Mouse (Mus musculus) splenic B cell, adult 2 months (primary cell): ENCODE data around the gene Edar.
"Not testable (repeated sequence)": the region's sequence is repeated elsewhere in the genome, so short reads cannot be mapped to it uniquely, and the experiment has no call there.

Experiments
- DNase-seq: peaks from one replicate; pipeline ENCODE4 v3.0.0-alpha.2; 2011; ENCODE audit warnings: low read depth, low spot score
- H3K27me3 ChIP-seq: 2 replicates; pipeline ENCODE4 v1.6.1; 2012; ENCODE audit warnings: mild to moderate bottlenecking, low read length, moderate library complexity, mixed read lengths; ENCODE audit not compliant: control insufficient read depth, poor library complexity, insufficient read depth, severe bottlenecking
- H3K36me3 ChIP-seq: 2 replicates; pipeline ENCODE4 v1.6.1; 2012; ENCODE audit warnings: mild to moderate bottlenecking, low read length, moderate library complexity, mixed read lengths; ENCODE audit not compliant: control insufficient read depth, poor library complexity, insufficient read depth, severe bottlenecking

Edar gene

DNA sequence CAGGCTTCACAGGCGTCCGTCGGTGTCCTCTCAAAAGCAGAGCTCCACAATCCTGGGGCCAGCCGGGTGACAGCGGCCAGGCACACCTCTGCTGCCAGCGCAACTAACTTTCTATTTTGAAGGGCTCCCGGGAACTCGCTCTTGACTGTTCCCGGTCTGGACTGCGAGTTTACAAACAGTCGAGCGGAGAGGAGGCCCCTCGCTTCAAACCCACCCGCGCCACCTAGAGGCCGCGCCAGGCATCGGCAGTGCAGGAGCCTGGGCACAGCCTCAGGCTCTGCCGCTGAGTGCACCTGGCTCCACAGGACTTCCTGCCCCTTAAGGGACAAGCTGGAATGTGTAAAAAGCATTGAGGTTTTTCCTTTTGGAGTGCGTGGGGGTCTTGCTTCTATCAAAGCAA, at the start of gene Edar:
Gene Edar, minus strand, starts transcription at position 122 of the 400 bp plus-strand sequence.
- DNase-seq = peak; percentile 45
- H3K36me3 ChIP-seq = no peaks in the 10 kb centered on the region
- no peaks in the 10 kb centered on the region for H3K27me3 ChIP-seq

DNA sequence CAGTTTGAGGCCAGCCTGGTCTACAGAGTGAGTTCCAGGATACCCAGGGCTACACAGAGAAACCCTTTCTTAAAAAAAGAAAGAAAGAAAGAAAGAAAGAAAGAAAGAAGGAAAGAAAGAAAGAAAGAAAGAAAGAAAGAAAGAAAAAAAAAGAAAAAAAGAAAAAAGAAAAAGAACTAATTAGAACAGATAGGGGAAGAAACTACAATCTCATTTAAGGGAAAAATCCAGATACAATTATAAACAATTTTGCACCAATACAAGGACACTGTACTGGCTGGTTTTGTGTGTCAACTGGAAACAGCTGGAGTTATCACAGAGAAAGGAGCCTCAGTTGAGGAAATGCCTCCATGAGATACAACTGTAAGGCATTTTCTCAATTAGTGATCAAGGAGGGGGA, 42.7 kb upstream of the Edar start, which contains the start of gene Gm17542:
Gene Gm17542, minus strand, starts transcription at position 101 of the 400 bp plus-strand sequence.
- DNase-seq, H3K27me3 ChIP-seq, H3K36me3 ChIP-seq: not testable (repeated sequence)

DNA sequence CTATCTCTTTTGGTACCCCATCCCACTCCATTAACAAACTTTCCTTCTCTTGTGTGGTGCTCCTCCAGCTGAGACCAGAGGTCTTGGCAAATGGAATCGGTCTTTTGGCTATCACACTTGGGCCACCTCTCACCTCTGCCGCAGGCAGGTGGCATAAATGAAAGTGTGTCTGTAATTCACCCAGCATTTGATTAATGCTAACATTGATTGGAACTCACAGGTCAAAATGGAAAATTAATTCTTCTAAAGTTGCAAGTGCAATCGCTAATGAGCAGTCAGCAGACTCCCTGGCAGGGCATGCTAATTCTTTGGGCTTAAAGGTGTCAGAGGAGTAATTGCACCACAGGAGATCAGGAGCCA, 39.3 kb upstream of the Edar start:
- H3K36me3 ChIP-seq = no peaks in the 10 kb centered on the region
- H3K27me3 ChIP-seq = no peaks in the 10 kb centered on the region
- DNase-seq = no peak

DNA sequence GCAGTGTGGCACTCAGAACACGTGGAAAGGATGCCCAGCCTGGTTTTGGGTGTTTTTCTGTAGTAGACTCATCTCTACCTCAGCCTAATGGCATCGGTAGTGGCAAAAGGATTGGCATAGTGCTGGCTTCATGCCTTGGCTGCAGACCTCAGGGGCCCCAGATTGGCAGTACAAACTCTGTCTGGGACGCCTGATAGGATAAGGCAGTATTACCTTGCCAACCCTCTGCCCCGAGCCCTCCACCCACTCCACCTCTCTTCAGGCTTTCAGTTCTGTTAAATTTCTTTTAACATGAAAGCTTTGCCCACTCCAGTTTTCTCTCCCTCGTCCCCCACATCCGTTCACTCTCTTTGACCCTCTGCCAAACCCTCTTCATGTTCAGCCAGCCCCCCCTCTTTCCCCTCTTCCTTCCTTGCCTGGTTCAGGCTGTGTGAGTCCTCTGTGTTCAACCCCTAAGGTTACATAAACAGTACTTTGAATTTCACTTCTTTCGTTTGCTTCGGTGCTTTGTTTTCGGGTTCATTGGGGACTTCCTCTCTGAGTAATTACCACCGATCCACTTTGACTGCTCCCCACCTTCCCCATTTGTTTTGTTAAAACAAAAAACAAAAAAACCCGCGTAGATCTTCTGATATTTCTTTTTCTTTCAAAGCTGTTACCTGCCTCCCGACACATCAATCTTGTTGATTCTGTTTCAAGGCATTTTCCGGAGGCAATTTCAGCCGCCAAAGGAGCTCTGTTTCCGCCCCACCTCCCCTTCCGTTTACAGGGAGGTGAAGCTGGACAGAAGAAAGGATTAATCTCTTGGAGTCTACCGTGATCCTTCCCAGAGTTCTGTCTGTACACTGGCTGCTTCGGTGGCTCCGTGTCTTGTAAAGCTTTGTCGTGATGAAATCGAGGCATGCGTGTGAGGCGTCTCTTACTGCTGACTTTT, 38.7 kb upstream of the Edar start:
- Histone ChIP-seq H3K36me3 (no peaks in the 10 kb centered on the region), H3K27me3 (no peaks in the 10 kb centered on the region)
- peak; percentile 16 for DNase-seq

DNA sequence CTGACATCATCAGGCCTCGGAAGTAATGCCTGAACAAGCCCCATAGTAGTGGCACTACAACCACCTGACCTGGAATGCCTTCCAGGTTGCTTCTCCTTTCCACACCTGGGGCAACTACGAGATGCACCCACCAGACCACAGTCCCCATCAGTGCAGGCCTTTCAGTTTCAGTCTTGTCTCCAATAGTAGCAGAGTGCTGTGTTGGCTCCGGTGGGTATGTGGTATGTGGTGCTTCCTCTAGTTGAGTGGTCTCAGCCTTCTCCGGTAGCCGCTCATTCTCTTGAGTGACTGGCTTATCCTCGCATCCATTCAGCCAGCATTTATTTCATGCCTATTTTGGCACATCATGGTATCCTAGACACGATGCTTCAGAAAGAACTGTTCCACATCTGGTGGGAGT, 37.8 kb upstream of the Edar start:
- DNase-seq = peak; percentile 3
- no peaks in the 10 kb centered on the region for H3K27me3 ChIP-seq
- no peaks in the 10 kb centered on the region for H3K36me3 ChIP-seq

DNA sequence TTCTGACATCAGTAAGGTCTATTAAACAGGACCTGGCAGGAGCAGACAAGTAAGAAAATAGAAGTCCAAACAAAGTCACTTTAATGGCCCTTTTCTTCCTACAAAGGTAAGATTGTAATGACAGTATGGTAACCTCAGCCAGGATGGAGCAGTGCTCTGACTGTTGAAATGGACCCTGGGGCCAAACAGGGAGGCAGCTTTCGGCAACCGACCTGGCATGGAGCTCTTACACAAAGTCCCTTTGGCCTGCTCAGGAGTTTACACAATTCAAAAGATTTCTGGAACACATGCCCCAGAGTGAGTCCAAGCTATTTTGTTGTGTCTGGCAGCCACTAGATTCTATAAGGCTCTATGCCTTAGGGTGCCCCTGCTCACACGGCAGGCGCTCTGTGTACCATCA, 33.6 kb upstream of the Edar start:
- no peak for DNase-seq
- no peaks in the 10 kb centered on the region for H3K36me3 ChIP-seq

DNA sequence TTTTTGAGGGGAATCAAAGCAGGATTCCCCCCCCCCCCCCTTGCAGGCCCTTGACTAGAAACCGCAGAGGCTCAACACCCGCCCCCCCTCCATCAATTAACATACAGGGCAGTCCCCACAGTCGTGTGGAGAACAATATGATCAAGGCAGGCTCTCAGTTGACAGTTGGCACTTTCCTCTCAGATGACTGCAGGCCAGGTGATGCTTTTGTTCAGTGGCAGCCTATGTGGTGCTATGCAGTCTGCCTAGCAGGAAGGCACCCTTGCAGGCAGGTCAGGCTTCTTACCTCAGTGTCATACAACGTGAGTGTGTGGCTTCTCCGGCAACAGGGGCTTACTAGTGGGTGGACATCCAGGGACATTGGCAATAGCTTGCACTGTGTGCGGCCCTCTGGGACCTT, 25.1 kb upstream of the Edar start:
- Histone ChIP-seq H3K36me3 (no peaks in the 10 kb centered on the region), H3K27me3 (no peaks in the 10 kb centered on the region)
- DNase-seq = no peak

More for the DNA sequence above, 33.6 kb upstream of the Edar start:
- no peaks in the 10 kb centered on the region for H3K27me3 ChIP-seq

DNA sequence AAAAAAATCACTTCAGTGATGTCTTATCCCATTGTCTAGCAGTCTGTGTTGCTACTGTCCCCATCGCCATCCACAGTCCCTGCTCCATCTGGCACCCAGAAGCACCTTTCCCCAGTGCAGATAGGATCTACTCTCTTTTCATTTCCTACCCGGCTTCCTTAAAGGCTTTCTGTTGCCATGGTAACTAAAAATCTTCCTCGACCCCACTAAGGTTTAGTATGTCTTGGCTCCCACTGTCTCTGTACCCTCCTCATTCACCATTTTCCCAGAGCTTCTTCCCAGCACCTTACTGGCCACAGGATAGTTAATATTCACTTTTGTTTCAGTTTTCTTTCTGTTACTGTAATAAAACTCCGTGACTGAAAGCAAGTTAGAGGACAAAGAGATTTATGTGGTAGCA, 24.7 kb upstream of the Edar start:
- Histone ChIP-seq H3K36me3 (no peaks in the 10 kb centered on the region), H3K27me3 (no peaks in the 10 kb centered on the region)
- no peak for DNase-seq

DNA sequence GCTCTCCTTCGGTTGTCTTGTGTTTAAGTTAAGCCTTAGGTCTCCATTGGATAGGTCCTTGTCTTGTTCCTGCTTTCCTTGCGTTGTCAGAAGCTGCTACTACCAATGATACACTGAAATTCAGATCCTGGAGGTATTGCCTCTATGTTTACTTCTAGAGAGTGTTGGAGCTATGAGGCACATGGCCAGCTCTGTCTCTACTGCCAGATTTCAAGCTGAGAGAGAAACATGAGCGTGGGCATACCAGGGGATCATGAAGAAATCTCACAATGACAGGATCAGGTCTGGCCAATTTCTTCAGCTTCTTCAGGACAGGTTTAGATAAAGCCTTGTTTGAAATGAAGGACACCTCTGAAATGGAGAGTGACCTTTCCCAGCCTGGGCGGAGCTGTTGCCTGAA, 23.5 kb upstream of the Edar start:
- Histone ChIP-seq H3K27me3 (no peaks in the 10 kb centered on the region), H3K36me3 (no peaks in the 10 kb centered on the region)
- DNase-seq = no peak

DNA sequence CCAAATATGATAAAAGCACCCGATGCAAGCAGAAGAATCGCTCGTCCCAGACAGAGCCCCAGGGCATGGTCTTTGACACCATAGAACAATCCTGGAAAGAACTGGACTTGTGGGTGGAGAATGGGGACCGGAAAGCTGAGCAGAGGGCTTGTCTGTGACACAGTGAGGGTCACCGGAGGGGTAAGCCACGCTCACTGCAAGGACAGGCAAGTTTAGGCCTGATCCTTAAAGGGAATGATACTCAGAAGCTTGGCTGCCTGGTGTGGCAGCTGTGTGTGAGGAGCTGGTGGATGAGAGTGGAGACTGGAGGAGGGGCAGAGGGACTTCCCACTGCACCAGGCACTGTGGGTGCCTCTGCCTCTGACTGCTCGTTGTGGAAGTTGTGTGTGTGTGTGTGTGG, 15.6 kb upstream of the Edar start:
- no peak for DNase-seq
- H3K27me3 ChIP-seq = no peaks in the 10 kb centered on the region
- no peaks in the 10 kb centered on the region for H3K36me3 ChIP-seq

DNA sequence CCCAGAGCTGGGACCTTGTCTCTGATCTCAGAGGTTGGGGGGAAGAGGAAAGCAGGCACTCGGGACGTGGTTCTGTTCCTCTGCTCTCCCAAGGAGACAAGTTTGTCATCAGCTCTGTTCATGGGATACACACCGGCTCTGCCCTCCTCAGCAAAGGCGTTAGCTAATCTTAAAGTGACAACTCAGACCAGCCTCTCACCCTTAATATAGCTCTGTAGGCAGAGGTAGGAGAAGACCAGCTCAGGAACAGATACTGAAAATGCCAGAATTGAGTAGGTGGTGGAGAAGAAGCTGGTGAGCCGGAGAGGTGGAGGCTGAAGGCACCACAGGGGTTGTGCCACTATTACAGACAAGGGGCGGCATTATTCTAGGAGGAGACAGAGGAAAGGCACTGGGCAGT, 3.8 kb upstream of the Edar start:
- no peak for DNase-seq
- Histone ChIP-seq H3K27me3 (no peaks in the 10 kb centered on the region), H3K36me3 (no peaks in the 10 kb centered on the region)

DNA sequence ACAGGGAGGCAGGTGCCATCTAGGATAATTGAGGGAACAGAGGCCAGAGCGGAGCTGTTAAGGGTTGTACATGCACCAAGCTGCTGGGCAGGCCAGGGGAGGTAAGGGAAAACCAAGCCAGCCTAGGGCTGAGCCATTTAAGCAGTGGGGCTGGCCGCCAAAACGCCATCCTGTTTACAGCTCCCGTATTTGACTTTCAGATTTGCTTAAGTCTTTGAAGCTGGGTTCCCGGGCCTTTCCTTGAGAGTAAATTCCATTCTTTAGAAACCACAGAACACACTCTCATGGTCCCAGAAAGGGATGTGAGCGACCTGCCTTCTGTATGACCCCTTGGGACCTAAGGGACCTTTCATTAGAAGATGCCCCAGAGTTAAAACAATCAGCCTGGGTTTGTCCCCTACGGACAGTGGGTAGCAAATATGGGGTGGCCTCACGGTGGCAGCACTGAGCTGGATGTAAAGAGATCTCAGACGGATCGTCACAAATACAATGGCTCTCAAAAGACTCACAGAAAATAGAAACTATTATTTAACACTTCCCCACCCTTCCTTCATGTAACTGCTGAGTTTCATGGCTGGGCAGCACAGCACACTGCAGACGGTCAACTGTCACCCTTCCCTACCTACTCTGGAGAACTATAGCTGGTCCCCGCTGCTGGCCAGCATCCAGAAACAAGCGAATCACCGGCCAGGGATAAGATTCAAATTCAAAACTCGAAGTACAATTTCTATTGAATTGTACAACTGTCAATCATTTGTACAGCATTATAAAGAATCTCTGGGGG, 2.0 kb downstream of the Edar start:
- Histone ChIP-seq H3K36me3 (no peaks in the 10 kb centered on the region), H3K27me3 (no peaks in the 10 kb centered on the region)
- peak; percentile 52 for DNase-seq

DNA sequence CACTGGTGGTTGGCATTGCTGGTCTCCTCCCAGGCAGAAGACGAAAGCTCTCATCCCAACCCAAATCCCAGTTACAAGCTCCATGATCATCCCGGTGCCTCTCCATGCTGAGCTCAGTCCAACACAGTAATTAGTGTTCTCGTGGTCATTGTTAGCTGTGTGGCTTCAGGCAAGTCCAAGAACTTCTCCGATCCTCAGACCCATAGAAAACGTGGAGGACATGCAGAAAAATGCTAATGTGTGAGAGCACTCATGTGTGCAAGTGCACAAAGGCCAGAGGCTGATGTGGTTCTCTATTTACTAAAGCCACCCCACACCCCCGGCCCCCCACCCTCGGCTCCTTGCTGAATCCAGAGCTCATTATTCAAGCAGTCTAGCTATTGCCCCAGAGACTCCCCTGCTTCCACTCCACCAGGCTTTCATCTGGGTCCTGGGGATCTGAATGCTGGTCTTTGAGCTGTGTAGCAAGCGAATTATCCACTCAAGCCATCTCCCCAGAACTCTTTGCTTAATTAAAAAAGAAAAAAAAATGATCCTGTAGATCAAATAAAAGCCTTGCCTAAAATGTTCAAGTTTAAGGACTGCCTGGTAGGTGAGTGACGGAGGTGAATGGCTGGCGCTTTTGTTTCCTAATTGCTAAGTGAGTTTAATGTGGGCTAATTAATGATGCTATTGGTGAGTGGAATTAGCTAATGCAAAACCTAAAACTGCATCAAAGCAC, 2.7 kb downstream of the Edar start:
- DNase-seq = no peak
- Histone ChIP-seq H3K36me3 (no peaks in the 10 kb centered on the region), H3K27me3 (no peaks in the 10 kb centered on the region)

DNA sequence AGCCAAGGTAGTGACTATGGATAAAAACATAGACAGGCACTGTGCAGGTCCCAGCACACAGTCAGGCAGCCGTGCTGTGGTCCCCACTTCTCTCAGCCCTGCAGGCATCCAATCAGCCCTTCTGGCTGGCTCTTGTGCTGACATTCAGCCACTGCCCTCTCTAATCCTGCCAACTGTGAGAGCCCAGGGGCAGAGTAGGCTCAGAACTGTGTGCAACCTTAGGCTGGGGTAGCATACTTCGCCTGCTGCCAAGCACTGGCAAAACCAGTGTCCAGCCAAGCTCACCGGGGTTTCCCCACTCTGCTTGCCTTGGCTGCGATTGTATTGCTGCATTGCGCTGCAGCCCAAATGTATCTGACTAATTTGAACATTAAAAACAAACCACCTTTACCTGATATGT, 11.6 kb downstream of the Edar start:
- Histone ChIP-seq H3K27me3 (no peaks in the 10 kb centered on the region), H3K36me3 (no peaks in the 10 kb centered on the region)
- DNase-seq = no peak

DNA sequence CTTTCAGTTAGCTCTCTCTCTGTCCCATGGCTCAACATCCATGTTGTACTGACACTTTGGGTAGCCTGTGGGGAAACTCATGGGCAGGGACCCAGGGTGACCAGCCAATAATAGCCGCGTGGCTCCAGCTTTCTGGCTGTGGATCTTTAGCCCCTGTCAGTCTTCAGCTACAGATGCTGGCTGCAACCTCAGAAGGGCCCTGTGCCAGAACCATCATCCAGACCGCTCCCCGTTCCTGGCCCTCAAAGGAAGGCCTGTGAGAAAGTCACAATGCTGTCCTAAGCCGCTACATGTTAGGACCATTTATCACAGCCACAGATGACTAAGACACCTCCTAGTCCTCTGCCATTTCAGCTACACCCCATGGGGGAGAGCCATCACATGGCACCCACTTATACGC, 12.0 kb downstream of the Edar start:
- H3K27me3 ChIP-seq = no peaks in the 10 kb centered on the region
- no peaks in the 10 kb centered on the region for H3K36me3 ChIP-seq
- DNase-seq = no peak
